In genomic region chr1:80721181-80721580, GRCm38 (mm10) we compare ENCODE assay signal across 23 mouse cellular contexts.
"Had no signal": no experiment of that assay in that cellular context is flagged by ENCODE, and none has a peak within 500 bp of the region (broad histone marks: within the 10 kb centered on the region; RNA-seq: fewer than 3 reads in every experiment).

No protein-coding gene starts in this region.

- H3K4me1 ChIP-seq: heart, embryonic 10.5 days; hindbrain, embryonic 13.5 days; hindbrain, embryonic 15.5 days; kidney, embryonic 15.5 days; limb, embryonic 13.5 days; limb, embryonic 15.5 days had no signal

- DNase-seq: gastrocnemius, postnatal 14 days; gastrocnemius, postnatal 36 days; heart, adult 18-20 months; heart, postnatal 10 days; heart, postnatal 36 days; kidney, adult 11 months; kidney, adult 2 months; kidney, adult 9 months; kidney, postnatal 14 days; kidney, postnatal 36 days; layer of hippocampus, adult 9-11 months; layer of hippocampus, postnatal 36 days; left cerebral cortex, postnatal 4 days had no signal

- H3K4me2 ChIP-seq: heart, embryonic 12.5 days; hindbrain, embryonic 13.5 days; hindbrain, embryonic 15.5 days; kidney, embryonic 15.5 days; limb, embryonic 13.5 days; limb, embryonic 15.5 days had no signal

- H3K27ac ChIP-seq: heart, embryonic 10.5 days; hindbrain, embryonic 13.5 days; hindbrain, embryonic 15.5 days; hindbrain, postnatal 0 days; kidney, embryonic 15.5 days; kidney, postnatal 0 days; limb, embryonic 13.5 days; limb, embryonic 15.5 days had no signal

- H3K9ac ChIP-seq: heart, embryonic 12.5 days; hindbrain, embryonic 13.5 days; hindbrain, embryonic 15.5 days; kidney, embryonic 15.5 days; limb, embryonic 13.5 days; limb, embryonic 15.5 days had no signal

- ATAC-seq: hindbrain, postnatal 0 days; intestine, embryonic 16.5 days had no signal

- H3K9me3 ChIP-seq: heart, embryonic 10.5 days; heart, embryonic 12.5 days; hindbrain, embryonic 13.5 days; hindbrain, embryonic 15.5 days; kidney, embryonic 15.5 days; limb, embryonic 13.5 days; limb, embryonic 15.5 days had no signal

- H3K4me3 ChIP-seq: heart, embryonic 10.5 days; heart, embryonic 12.5 days; hindbrain, embryonic 13.5 days; hindbrain, embryonic 15.5 days; kidney, embryonic 15.5 days; limb, embryonic 13.5 days; limb, embryonic 15.5 days had no signal

- H3K27me3 ChIP-seq: heart, embryonic 12.5 days; hindbrain, embryonic 13.5 days; hindbrain, embryonic 15.5 days; kidney, embryonic 15.5 days; limb, embryonic 13.5 days; limb, embryonic 15.5 days had no signal

- H3K36me3 ChIP-seq: heart, embryonic 10.5 days; heart, embryonic 12.5 days; hindbrain, embryonic 13.5 days; hindbrain, embryonic 15.5 days; kidney, embryonic 15.5 days; limb, embryonic 13.5 days; limb, embryonic 15.5 days had no signal
